Mouse (Mus musculus): ENCODE results near the gene Dmrtc2.

DNA sequence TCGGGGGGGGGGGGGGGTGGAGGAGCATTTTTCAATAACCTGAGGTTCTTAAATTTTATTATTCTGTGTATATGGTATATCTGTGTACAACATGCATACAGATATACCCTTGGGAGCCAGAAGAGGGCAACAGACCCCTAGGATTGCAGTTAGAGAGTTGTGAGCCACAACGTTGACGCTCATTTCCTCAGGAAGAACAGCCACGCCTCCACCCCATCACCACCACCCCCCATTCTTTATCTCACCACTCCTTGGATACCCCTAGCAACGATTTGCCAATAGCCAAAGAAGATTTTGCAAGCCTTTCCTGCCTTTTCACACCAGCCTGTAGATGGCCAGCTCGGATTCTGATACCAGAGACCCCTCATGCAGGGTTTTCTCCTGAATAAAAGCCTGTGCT lies 24.1 kb upstream of the Dmrtc2 start:
- TF ChIP-seq GATA1 (IDR thresholded peaks at IDR 0.05; ENCODE audit: borderline replicate concordance, low read length) (no peak), FLI1 (IDR thresholded peaks at IDR 0.05; ENCODE audit: low read length) (no peak)
